Mouse (Mus musculus) heart, adult 2 months (tissue): ENCODE measurements around the gene Lat2. TPM values are rescaled to one million over a fixed set of nuclear protein-coding genes. Genes with fewer than 3 reads are reported as not detected.
A peak's percentile ranks its signal among the peaks of the same experiment; 100 is the strongest.

Experiments
- DNase-seq, 2 experiments: peaks; one replicate each; pipeline ENCODE4 v3.0.0; 2021
- H3K27ac ChIP-seq: fragments of 200-600 bp; 2 replicates; pipeline ENCODE4 v1.8.1; 2022
- H3K27me3 ChIP-seq: fragments of 200-500 bp; 2 replicates; pipeline ENCODE4 v1.6.1; 2012; ENCODE audit warnings: mild to moderate bottlenecking, low read length, inconsistent platforms, mixed read lengths; ENCODE audit not compliant: control insufficient read depth, insufficient read depth
- H3K36me3 ChIP-seq: fragments of 200-500 bp; 2 replicates; pipeline ENCODE4 v1.6.1; 2012; ENCODE audit warnings: low read length, inconsistent platforms; ENCODE audit not compliant: control insufficient read depth, insufficient read depth
- H3K4me1 ChIP-seq: fragments of 200-500 bp; 2 replicates; pipeline ENCODE4 v1.6.1; 2011; ENCODE audit warnings: low read length; ENCODE audit not compliant: control insufficient read depth, insufficient read depth
- H3K4me3 ChIP-seq: fragments of 200-600 bp; 2 replicates; pipeline ENCODE4 v1.8.1; 2022
- H3K79me2 ChIP-seq: fragments of 200-500 bp; replicated peaks from 2 replicates; pipeline ENCODE4 v1.6.1; 2012; ENCODE audit warnings: mild to moderate bottlenecking, inconsistent platforms, low read length, moderate library complexity, mixed read lengths; ENCODE audit not compliant: control insufficient read depth, insufficient read depth
- H3K9ac ChIP-seq: fragments of 200-500 bp; 2 replicates; pipeline ENCODE4 v1.6.1; 2012; ENCODE audit warnings: low read depth, mild to moderate bottlenecking, control low read depth, inconsistent platforms, low read length, mixed read lengths
- CTCF ChIP-seq: fragments of 200-600 bp; IDR thresholded peaks from 2 replicates; pipeline ENCODE4 v1.8.1; 2022; ENCODE audit warnings: antibody characterized with exemption, mild to moderate bottlenecking, moderate library complexity
- EP300 ChIP-seq: fragments of 200-500 bp; IDR thresholded peaks from 2 replicates; pipeline ENCODE4 v1.6.1; 2011; ENCODE audit warnings: low read depth, low read length, control low read depth; ENCODE audit not compliant: insufficient read depth
- POLR2A ChIP-seq: fragments of 200-500 bp; IDR thresholded peaks from 2 replicates; pipeline ENCODE4 v1.6.1; 2011; ENCODE audit warnings: mild to moderate bottlenecking, low read depth, low read length, control low read depth; ENCODE audit not compliant: insufficient read depth
- WGBS: fragments of 180-500 bp; shearing (Covaris S2); methylation state at CpG from one replicate; pipeline ENCODE4 v1.1.7; 2018; 5-methylcytosine and 5-hydroxymethylcytosine counted together
- intact Hi-C: fragments of 180-260 bp; cut with DNase I; formaldehyde crosslinking; loops from one replicate; pipeline ENCODE4 v1.15.1; 2025
- polyA plus RNA-seq: library from polyadenylated mRNA; depleted of rRNA; stranded (reverse); fragments of >200 nt; gene quantifications from 2 replicates; pipeline ENCODE4 v1.2.3, GENCODE M21; 2012
- total RNA-seq, 2 experiments: library from RNA; stranded (reverse); gene quantifications; 2 replicates each; pipeline ENCODE4 v1.2.3; 2021

Lat2 gene
- total and polyA plus RNA-seq, 3 experiments: 1.1 to 3.3 (median 1.6) TPM

- DNase-seq: peak; percentile 33 to 40
- no peaks in the 10 kb centered on the region for H3K36me3 ChIP-seq
- peak overlapping the region; percentile 93 for H3K27ac ChIP-seq
- intact Hi-C loops: no loop called here
- peaks cover 15% of the 10 kb centered on the region for H3K4me1 ChIP-seq
- no peaks in the 10 kb centered on the region for H3K27me3 ChIP-seq
- peak overlapping the region; percentile 14; the same call in 1 of the 2 replicates for H3K9ac ChIP-seq
- 21% methylated on average over 10 of the region's 10 CpGs for WGBS
- peak overlapping the region; percentile 61 for H3K4me3 ChIP-seq
- TF ChIP-seq EP300 (no peak), CTCF (no peak), POLR2A (no peak)
- H3K79me2 ChIP-seq: no peaks in the 10 kb centered on the region
Measured at GRCm38 (mm10) chr5:134572508-134573214, 42.2 kb downstream of the Lat2 start.

GRCm38 (mm10) chr5:134571730-134572507 is 42.9 kb downstream of the Lat2 start:
- TF ChIP-seq CTCF (no peak), EP300 (no peak), POLR2A (peak; percentile 82)
- H3K27ac ChIP-seq: peak overlapping the region; percentile 93
- intact Hi-C loops: loop anchor here (1.0 kb wide), 1 partner anchor 20 kb away; the partner anchor contains the start of gene Clip2
- peak overlapping the region; percentile 67 for H3K9ac ChIP-seq
- H3K4me1 ChIP-seq: peaks cover 15% of the 10 kb centered on the region
- H3K79me2 ChIP-seq: no peaks in the 10 kb centered on the region
- peak overlapping the region; percentile 61 for H3K4me3 ChIP-seq
- H3K27me3 ChIP-seq: no peaks in the 10 kb centered on the region
- DNase-seq: peak; percentile 64 to 70
- no peaks in the 10 kb centered on the region for H3K36me3 ChIP-seq
- under 1% methylated on average over 23 of the region's 23 CpGs for WGBS

- no peak for TF ChIP-seq CTCF
- TF ChIP-seq EP300: no peak
- TF ChIP-seq POLR2A: no peak
- DNase-seq: peak; percentile 43 to 52
- intact Hi-C loops: no loop called here
- H3K79me2 ChIP-seq: no peaks in the 10 kb centered on the region
- H3K27ac ChIP-seq: peak overlapping the region; percentile 46
- WGBS: 27% methylated on average over 8 of the region's 8 CpGs
- no peaks in the 10 kb centered on the region for H3K27me3 ChIP-seq
- H3K36me3 ChIP-seq: no peaks in the 10 kb centered on the region
- H3K4me1 ChIP-seq: peaks cover 15% of the 10 kb centered on the region
- no peak overlapping the region for H3K4me3 ChIP-seq
- no peak overlapping the region for H3K9ac ChIP-seq
Measured at GRCm38 (mm10) chr5:134568964-134569491, 45.8 kb downstream of the Lat2 start.

- intact Hi-C loops: no loop called here
- 87% methylated on average over 3 of the region's 3 CpGs for WGBS
- no peak overlapping the region for H3K27ac ChIP-seq
Measured at GRCm38 (mm10) chr5:134568030-134568429, 46.8 kb downstream of the Lat2 start.

GRCm38 (mm10) chr5:134567445-134567844 is 47.4 kb downstream of the Lat2 start:
- Histone ChIP-seq H3K36me3 (no peaks in the 10 kb centered on the region), H3K4me3 (no peak overlapping the region), H3K9ac (no peak overlapping the region), H3K27me3 (no peaks in the 10 kb centered on the region), H3K4me1 (peaks cover 10% of the 10 kb centered on the region), H3K79me2 (no peaks in the 10 kb centered on the region), H3K27ac (no peak overlapping the region)
- intact Hi-C loops: no loop called here
- no peak for DNase-seq
- TF ChIP-seq CTCF (no peak), POLR2A (no peak), EP300 (no peak)
- WGBS: 79% methylated on average over 4 of the region's 4 CpGs

More at GRCm38 (mm10) chr5:134568030-134568429, 46.8 kb downstream of the Lat2 start:
- Histone ChIP-seq H3K27me3 (no peaks in the 10 kb centered on the region), H3K4me3 (no peak overlapping the region), H3K36me3 (no peaks in the 10 kb centered on the region), H3K79me2 (no peaks in the 10 kb centered on the region), H3K4me1 (peaks cover 15% of the 10 kb centered on the region), H3K9ac (no peak overlapping the region)
- DNase-seq: no peak
- no peak for TF ChIP-seq POLR2A
- TF ChIP-seq EP300: no peak
- TF ChIP-seq CTCF: no peak
